Mouse (Mus musculus): ENCODE measurements at regions not wholly inside any gene's neighbourhood (a gene's known extent, or its start where the extent isn't known, plus 50 kb on each side); places are given as distances from the start of the nearest gene placed in this dataset.
A peak's percentile ranks its signal among the peaks of the same experiment; 100 is the strongest.

- peak; percentile 7 for DNase-seq
Measured at GRCm38 (mm10) chr2:137419678-137420077, 303.2 kb upstream of the Jag1 start.

DNA sequence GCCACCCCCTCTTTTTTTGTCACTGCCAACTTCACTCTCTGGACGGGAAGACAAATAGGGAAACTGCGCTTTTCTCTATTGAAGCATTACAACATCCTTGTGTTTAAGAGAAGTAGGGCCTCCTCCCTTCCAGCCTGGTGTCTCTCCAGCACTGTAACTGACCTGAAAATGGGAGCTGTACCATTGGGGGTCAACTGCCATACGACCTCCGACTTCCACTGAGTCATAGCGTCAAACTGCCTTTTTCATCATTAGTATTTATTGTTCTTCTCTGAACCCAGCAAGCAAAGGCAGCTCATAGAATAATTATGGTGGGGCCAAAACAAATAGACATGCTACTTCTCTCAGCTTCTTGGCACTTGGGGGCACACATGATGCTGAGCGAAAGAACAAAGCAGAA is 301.2 kb upstream of the Jag1 start:
- DNase-seq = no peak

- DNase-seq = no peak
Measured at GRCm38 (mm10) chr2:137413432-137413831, 297.0 kb upstream of the Jag1 start.

DNA sequence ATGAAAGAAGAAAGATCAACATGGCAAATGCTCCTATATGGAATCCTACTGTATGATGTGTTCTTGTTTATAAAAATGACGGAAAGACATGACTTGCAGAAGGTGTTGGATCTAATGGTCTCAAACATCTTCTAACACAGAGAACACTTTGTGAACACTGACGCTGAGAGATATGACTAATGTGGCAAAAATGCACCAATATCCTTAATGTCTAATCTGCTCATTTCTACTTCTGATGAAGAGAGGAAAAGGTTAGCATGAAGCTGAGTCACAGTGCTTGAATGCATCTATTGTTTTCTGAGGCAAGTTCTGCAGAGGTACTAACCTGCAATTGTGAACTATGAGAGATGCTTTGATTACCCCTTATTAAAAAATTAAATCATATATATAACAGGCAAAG is 293.2 kb upstream of the Jag1 start:
- no peak for DNase-seq

DNA sequence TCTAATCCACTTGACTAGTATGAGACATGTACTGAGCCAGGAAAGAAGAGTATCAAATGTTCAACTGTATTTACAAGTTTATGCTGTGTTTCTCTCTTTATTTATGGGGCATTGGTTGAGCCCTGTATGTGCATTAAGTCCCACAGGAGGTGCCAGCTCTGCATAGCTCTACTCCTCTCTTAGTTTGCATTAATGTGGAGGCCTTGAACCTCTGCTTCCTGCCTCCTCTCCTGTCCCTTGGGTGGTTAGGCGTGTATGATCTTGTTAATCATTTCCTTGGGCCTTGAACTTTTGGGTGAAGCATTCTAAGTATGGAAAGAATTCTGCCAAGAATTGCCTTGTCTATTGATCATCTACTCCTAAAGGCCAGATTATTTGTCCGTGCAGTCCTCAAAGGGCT is 291.9 kb upstream of the Jag1 start:
- DNase-seq = no peak

- DNase-seq = no peak
Measured at GRCm38 (mm10) chr2:137393486-137393885, 277.0 kb upstream of the Jag1 start.

DNA sequence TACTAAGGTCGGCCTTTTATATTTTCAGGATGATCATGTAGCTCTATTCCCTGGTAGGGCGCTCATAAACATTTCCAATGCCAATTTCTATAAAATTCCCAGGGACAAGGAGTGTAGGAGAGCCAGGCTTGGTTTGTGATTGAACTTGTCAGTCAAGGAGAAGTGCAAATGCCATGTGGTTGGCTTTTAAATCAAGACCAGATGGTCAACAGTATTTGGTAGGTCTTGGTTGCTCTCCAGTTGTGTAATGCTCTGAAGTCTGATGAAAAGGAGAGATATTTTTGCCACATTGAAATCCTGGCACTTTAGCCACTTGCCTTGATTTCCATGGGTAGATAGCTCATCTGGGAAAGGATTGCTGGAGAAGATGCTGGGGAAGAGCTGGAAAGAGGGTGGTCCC is 263.4 kb upstream of the Jag1 start:
- DNase-seq = no peak

- DNase-seq = no peak
Measured at GRCm38 (mm10) chr2:137375346-137375745, 258.9 kb upstream of the Jag1 start.

GRCm38 (mm10) chr2:137371062-137371461 is 254.6 kb upstream of the Jag1 start:
- DNase-seq = no peak

GRCm38 (mm10) chr2:137363006-137363405 is 246.6 kb upstream of the Jag1 start:
- DNase-seq = peak; percentile 25

- DNase-seq = no peak
Measured at GRCm38 (mm10) chr2:137357181-137357738, 240.8 kb upstream of the Jag1 start.

GRCm38 (mm10) chr2:137343736-137344135 is 227.3 kb upstream of the Jag1 start:
- no peak for DNase-seq

GRCm38 (mm10) chr2:137329995-137330394 is 213.6 kb upstream of the Jag1 start:
- no peak for DNase-seq

DNA sequence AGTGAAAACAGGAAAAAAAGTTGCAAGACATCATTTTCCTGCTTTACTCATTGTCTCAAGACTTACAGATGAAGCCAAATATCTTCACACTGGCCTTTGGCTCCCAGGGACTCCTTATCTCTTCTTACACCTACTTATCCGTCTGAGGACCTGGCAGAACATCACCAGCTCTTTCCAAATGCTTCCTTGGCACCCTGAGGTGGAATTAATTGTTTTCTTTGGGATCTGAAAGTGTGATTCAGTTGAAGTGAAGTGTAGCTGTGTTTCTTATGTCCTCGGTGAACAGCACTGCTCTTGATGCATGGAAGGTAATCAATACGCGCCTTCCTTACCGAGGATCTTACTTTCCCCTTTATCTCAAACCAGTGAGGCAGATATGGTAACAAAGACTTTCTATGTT is 207.0 kb upstream of the Jag1 start:
- DNase-seq = no peak

DNA sequence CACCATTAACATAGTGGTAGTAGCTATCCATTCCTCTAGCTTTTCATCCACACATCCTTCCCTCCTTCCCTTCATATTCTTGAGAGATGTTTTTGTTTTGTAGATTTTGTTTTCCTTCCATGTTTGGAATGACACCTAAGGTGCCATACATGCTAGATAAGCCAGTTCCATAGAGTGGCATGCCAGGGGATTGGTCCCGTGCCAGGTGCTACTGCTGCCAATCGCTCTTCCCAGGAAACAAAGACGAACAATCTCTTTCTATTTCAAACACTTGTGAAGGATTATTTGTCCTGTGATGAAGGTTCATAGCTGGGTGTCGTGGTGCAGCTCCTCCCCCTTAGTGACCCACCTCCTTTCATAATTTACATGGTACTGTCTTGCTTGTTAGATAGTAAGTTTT is 194.1 kb upstream of the Jag1 start:
- no peak for DNase-seq

- DNase-seq = no peak
Measured at GRCm38 (mm10) chr2:137308116-137308515, 191.7 kb upstream of the Jag1 start.

- no peak for DNase-seq
Measured at GRCm38 (mm10) chr2:137301474-137302267, 185.2 kb upstream of the Jag1 start.

DNA sequence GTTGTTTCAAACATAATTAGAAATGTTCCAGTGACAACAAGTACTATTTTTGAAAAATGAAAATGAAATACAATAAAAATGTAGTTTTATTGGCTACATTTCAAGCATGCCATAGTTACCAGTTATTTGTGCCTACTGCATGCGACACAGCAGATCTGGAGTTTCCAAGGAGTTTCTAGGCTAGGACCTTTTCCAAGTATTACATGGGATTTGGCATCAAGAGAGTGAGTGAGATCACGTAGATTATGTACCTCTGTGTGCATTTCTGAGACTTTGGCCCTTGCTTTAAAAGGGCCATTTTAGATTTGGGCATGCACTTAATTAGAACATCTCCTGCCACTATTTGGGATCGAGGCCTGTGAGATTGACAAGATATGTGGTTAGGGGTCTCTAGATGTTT is 172.8 kb upstream of the Jag1 start:
- no peak for DNase-seq

DNA sequence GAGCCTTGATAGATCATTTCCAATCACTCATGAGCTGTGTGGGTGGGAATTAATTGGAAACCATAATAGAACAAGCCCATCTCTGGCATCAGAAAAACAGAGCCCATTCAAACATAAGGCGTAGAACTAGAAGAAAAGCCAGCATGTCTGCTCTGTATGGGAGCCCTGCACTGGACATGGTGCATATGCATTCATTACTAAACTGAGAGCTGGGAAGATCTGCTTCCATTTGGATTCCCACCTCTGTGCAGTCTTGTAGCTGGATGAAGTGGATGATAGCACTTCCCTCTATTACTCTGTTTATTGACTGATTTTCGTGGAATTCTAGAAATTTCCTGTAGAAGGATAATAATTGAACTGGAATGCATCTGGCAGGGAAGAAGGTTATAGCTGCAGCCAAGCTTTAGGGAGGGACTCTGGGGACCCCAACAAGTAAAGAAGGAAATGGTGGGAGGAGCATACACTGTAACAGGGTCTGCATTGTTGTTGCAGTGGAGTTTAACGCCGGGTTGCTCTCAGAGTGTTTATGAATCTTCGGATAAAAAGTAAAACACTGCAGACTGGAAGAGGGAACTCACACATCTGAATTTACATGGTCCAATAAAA is 155.2 kb upstream of the Jag1 start:
- DNase-seq = no peak

GRCm38 (mm10) chr2:137262911-137263310 is 146.5 kb upstream of the Jag1 start:
- DNase-seq = no peak

- DNase-seq = no peak
Measured at GRCm38 (mm10) chr2:137257847-137258515, 141.5 kb upstream of the Jag1 start.

DNA sequence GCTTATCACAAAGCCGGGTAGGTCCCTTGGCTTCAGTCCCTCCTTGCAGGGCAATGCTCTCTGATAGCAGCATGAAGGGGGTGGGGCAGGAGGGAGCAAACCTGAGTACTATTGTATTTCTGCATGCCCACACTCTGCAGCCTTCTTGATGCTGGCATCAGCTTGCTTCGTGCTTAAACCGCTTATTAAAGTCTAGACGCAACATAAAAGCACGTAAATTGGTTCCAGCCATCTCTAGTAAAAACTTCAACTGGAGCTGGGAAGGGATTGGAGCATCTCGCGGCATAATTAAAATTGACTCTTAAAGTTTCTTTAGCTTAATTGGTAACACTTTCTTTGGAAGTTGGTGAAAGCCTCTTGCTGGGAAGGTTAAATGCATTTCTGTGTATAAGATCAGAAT is 131.5 kb upstream of the Jag1 start:
- DNase-seq = no peak

DNA sequence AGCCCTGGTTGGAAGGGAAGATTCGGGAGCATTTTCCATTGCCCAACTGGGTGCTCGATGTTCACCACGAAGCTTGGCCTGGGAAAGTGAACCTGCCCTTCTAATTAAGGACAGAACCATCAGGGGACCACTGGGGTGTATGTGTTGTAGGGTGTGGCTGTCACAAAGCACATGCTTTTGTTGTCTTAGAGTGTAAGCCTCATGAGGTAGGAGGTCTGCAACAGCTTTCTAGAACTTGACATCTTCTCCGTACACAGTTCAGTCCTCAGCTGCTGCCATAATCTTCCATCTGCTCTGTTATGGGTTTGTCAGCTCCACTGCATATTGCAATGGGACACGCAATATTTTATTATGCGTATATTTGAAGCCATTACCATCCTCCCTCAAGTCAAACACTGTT is 127.9 kb upstream of the Jag1 start:
- no peak for DNase-seq

Measured in adrenal gland, postnatal 10 days (tissue).